Mouse (Mus musculus): ENCODE results near the gene Galnt15.

Galnt15 gene

GRCm38 (mm10) chr14:32028681-32029091, at the start of gene Galnt15:
Galnt15 (plus strand) TSS chr14:32028989.
- in situ Hi-C loops (cut with MboI, MseI) = loop anchor here (5.0 kb wide), 1 partner anchor 71 kb away; no protein-coding TSS in a partner anchor

DNA sequence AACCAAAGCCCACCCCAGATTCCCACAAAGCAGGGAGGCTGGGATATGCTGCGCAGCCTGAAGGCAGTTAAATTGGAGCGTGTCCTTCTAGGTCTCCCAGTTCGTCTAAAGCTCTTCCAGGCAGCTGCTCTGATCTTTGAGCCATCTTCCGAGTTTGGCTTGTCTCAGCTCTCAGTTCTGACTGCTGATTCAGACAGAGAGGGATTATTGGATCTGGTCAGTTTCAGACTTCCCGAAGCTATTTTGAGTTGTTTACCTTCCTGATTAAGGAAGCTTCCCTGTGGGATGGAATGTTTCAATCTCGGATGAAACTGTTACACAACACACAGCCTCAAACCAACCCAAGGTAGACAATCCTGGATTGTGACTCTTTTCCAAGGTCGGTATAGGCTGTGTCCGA, 34.8 kb upstream of the Galnt15 start:
- in situ Hi-C loops (cut with MboI, MseI) = no loop called here

DNA sequence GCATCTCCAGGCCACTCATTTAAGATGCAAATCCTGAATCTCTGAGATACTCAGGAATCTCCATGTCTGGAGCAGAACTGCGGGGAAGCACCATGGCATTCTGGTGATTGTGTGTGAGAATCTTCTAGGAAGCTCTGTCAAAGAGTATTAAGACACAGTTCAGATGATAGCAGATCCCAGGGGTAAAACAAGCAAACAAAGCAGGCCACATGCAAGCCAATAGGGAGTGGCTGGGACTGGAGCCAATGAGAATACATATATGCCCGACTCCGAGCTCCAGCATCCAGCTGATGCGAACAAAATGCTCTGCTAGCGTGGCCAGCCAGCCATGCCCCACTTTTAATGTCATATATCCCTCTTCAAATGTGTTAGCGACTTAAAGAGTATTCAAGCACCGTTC, 27.8 kb upstream of the Galnt15 start:
- in situ Hi-C loops (cut with MboI, MseI) = no loop called here

DNA sequence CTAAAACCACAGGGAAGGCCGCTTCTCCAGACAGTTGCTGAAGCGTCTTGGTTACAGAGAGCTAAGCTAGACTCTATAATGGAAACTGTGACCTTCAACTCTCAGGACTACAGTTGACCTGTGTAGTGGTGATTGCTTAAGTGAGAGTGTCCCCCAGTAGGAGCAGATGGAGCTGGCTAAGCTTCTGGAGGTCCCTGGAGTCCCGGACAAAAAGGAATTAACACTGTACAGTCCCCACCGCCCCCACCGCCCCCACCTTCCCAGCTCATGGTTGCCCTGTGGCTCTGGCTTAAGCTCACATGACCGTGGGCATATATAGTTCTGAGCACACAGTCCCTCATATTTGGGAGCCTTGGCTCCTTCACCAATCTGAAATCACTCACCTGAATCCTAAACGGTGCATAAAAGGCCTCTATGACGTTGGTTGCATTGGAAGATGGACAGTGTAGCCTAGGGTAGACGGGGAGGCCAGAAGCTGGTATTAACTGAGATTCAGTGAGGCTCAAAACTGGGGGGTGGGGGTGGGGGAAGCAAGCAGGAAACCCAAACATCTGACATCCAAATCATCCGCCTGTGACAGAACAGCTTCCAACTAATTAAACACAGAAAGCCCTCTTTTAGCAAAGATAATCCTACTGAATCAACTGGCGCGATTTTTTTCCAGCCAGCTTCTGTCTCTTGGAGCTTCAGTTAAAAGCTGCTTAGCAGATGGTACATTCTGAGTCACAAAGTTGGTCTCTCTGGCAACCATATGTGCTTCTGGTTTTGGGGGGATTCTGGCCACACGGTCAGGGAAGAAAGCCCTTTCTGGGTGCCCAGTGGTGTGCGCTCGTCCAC, 26.1 kb upstream of the Galnt15 start:
- in situ Hi-C loops (cut with MboI, MseI) = no loop called here

DNA sequence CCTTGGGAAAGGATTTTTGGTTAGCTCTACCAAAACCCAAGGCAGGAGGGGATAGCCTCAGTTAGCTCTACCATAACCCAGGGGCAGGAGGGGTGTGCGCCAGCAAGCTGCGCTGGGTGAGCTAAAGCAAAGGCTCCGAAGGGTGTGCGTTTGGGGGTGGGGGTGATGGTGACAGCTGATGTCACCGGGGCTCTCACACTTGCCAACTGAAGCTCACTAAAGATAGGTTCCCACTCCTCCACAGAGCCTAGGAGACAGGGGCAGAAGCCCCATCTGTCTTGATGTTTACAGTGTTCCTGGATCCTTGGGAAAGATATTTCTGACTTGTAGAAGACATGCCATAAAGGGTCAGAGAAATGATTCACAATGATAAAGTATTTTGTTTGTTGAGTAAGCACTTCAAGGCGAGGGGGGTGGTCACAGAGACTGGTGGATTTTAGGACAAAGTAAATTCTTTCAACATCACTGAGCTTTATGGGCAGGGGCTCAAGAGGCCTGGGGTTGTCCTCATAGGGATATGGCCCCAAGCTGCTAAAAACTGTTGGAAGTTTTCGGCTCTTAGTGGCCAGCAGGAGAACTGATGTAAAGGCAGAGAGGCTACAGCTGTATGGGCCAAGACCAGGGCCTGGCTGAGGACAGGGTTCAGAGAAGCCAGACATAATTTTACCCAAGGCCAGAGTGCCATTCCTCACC, 24.7 kb upstream of the Galnt15 start:
- in situ Hi-C loops (cut with MboI, MseI) = no loop called here

GRCm38 (mm10) chr14:32005673-32006261, 23.0 kb upstream of the Galnt15 start:
- in situ Hi-C loops (cut with MboI, MseI) = no loop called here

- in situ Hi-C loops (cut with MboI, MseI) = no loop called here
These were observed 21.0 kb upstream of the Galnt15 start for GRCm38 (mm10) chr14:32007654-32008335.

GRCm38 (mm10) chr14:32009715-32010114, 19.1 kb upstream of the Galnt15 start:
- in situ Hi-C loops (cut with MboI, MseI) = no loop called here

- in situ Hi-C loops (cut with MboI, MseI) = no loop called here
These were observed 17.1 kb upstream of the Galnt15 start for GRCm38 (mm10) chr14:32011547-32012304.

- in situ Hi-C loops (cut with MboI, MseI) = no loop called here
These were observed 13.5 kb upstream of the Galnt15 start for GRCm38 (mm10) chr14:32015131-32015770.

DNA sequence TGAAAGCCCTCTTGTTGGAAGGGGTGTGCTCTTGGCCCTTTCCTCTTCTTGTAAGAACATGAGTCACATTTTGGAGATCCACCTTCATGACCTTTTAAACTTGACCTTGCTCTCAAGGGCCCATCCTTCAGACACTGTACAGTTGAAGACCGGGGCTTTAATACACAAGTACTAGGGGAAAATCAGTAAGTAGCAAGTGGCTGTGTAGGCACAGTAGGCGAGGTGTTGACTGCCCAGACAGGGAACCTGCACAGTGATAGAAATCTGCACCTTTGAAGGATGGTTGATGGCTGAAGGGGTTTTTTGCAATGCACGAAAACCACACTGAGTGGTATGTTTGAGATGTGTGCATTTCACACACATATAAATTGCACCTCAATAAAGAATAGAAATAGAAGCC, 12.3 kb upstream of the Galnt15 start:
- in situ Hi-C loops (cut with MboI, MseI) = no loop called here

GRCm38 (mm10) chr14:32016921-32017320, 11.9 kb upstream of the Galnt15 start:
- in situ Hi-C loops (cut with MboI, MseI) = no loop called here

DNA sequence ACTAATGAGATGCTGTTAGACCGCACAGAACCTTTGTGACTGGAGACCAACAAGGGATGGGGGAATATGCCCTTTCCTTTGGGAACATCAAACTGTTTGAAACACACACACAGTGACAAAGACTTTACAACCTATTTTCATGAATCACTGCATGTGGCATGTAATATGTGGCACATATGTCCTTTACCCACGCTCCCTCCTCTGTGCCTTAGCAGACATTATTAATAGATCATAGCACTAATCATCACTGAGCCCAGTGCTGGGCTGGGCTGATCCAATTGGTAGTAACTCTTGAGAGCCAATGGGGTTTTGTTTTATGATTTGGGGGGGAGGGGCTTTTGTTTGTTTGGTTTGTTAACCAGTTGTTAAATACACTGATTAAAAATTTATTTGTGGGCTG, 11.3 kb upstream of the Galnt15 start:
- in situ Hi-C loops (cut with MboI, MseI) = no loop called here

- in situ Hi-C loops (cut with MboI, MseI) = no loop called here
These were observed 9.7 kb upstream of the Galnt15 start for GRCm38 (mm10) chr14:32019091-32019490.

DNA sequence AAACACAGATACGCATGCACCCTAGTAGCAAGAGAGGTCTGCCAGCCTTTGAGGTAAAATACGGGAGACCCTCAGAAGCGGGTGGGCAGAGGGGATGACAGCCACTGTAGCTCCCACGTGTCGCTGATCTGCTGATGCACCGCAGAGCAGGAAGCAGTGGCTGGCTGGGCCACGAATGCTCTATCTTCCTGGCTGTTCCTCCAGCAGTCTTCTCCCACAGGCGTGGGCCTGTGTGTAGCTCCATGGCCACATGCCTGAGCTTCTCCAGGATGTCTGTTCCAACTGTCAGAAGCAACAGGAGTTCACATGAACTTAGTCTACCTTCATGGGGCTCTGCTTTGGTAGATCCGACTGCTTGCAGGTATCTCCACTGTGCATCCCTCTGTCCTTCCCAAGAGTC, 6.8 kb upstream of the Galnt15 start:
- in situ Hi-C loops (cut with MboI, MseI) = no loop called here

DNA sequence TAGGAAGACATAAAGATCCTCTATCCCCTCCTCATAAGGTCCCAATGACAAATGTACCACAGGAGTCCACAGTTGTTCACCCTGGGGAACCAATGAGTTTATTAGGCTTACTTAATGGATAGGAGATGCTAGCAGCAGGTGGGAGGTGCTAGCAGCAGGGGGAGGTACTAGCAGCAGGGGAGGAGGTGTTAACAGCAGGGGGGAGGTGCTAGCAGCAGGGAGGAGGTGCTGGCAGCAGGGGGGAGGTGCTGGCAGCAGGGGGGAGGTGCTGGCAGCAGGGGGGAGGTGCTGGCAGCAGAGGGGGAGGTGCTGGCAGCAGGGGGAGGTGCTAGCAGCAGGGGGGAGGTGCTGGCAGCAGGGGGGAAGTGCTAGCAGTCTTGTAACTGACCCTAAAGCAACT, 6.3 kb upstream of the Galnt15 start:
- in situ Hi-C loops (cut with MboI, MseI) = no loop called here

- in situ Hi-C loops (cut with MboI, MseI) = no loop called here
These were observed 4.9 kb upstream of the Galnt15 start for GRCm38 (mm10) chr14:32023891-32024290.

DNA sequence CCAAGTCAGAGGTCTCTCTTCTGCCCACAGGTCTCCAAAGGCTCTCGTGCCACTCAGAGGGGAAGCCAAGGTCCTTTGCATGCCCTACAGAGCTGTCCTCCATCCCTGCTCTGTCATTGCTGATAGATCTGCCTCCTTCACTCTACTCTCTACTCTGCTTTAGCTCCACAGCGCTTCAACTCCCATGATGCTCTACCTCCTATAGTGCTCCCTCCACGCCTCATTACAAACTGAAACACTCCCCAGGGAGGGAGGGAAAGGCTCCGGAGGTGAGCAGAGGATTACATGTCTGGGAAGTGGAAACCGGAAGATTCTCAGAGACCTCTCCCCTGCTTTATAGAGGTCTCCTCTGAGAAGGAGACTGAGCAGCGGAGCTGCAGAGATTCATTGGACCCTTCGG, 1.6 kb upstream of the Galnt15 start:
- in situ Hi-C loops (cut with MboI, MseI) = loop anchor here (5.0 kb wide), 1 partner anchor 70 kb away; no protein-coding TSS in a partner anchor

DNA sequence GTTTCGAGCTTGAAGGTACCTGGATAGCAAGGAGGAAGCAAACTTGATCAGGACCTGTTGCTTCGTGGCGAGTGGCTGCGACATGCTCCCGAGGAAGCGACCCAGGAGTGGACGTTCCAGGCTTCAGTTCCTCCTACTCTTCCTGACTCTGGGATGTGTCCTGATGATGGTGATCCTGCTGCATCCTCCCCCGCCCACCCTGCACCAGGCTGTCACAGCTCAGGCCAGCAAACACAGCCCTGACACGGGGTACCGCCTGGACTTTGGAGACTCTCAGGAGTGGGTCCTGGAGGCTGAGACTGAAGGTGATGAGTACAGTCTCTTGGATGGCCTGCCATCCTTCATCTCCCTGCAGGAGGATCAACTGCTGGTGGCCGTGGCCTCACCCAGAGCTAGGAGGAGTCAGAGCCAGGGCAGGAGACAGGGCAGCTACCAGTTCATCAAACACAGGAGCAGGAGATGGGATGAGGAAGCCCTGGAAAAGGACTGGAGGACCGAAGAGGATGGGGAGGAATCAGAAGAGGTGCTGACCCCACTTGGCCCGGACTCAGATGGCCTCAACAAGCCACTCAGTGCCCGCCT, 713 bp downstream of the Galnt15 start:
- in situ Hi-C loops (cut with MboI, MseI) = loop anchor here (5.0 kb wide), 1 partner anchor 72 kb away; no protein-coding TSS in a partner anchor

DNA sequence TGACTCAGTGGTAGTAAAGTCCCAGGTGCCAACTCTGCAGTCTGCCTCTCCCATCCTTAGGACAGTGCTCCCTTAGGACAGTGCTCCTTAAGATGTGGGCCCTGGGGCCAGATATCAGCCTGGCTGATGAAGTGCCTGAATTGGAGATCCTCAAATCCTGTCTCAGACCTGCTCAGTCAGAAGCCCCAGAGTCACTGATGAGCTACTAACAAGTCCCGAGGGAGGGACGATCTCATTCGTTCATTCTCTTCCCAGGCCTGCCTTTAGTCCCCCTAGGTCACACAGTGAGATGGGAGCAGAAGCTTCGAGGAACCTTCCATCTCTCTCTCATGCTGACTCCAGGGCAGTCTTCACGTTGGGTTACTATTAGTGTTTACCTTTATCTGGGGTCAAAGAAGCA, 1.3 kb downstream of the Galnt15 start:
- in situ Hi-C loops (cut with MboI, MseI) = no loop called here
